Mouse (Mus musculus): ENCODE measurements around the gene Hdac9.

DNA sequence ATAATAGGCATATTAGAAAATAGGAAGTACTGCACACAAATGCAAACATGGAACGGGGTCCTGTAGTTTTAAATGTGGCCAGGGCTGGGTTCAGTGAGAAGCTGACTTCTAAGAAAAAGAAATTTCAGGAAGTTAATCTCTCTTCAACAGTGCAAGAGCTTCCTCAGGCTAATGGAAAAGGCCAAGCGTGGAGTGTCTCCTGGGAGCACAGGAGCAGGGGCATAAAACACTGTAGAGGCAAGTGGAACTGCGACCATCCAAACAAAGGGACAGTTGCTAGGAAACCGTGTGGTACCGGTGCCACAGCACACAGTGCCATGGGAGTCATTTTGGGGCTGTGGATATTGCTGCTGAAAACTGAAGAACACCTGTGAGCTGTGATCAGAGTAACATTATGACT, 191.7 kb downstream of the Hdac9 start:
- TF ChIP-seq POLR2A (IDR thresholded peaks at IDR 0.05; ENCODE audit: low read depth, low read length) (no peak), CTCF (conservative IDR thresholded peaks at IDR 0.05; ENCODE audit: insufficient read depth, insufficient read length, low read depth, low read length) (no peak)
